Mouse (Mus musculus) left cerebral cortex, adult 6 months (tissue): ENCODE results near the gene Zfp57. TPM values are rescaled to one million over a fixed set of nuclear protein-coding genes. Genes with fewer than 3 reads are reported as not detected.

ENCODE experiments used
- long read RNA-seq, 2 experiments: library from polyadenylated mRNA; unstranded; transcript quantifications; one replicate each; pipeline ENCODE4 v2.0.0; 2019 to 2020
- polyA plus RNA-seq: library from polyadenylated mRNA; unstranded; fragments of <200 nt; fragmentation: Nextera tagmentation; gene quantifications from 2 replicates; pipeline ENCODE4 v1.2.3, GENCODE M21; 2021

Zfp57 gene
- 1.6 and 1.9 TPM in 2 replicates for polyA plus RNA-seq
- long read RNA-seq, experiment 1, partial matches to known transcripts = 1 of 4 reads
- long read RNA-seq, experiment 1, other reads (novel, unspliced or antisense) = 0 of 4 reads
- long read RNA-seq, experiment 2 = 0 reads

DNA sequence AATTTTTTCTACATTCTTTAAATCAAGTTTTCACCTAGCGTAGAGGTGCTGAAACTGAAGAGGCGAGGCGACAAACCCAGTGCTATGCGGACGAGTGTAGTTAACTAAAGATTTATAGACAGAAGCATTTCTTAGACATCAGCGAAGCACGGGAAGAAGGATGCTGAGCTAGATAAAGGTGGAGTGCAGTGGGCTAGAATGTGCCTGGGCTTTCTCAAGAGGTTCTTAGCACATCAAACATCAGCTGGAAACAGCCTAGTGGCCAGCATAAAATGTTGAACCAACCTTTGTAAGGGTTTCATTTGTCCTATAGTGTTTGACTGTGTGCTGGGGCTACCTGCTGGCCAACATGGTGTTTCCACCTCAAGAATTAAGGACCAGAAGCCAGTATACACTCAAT is at the start of gene Zfp57:
TSS of gene Zfp57 (plus strand) at position 301 of the 400 bp plus-strand sequence.

DNA sequence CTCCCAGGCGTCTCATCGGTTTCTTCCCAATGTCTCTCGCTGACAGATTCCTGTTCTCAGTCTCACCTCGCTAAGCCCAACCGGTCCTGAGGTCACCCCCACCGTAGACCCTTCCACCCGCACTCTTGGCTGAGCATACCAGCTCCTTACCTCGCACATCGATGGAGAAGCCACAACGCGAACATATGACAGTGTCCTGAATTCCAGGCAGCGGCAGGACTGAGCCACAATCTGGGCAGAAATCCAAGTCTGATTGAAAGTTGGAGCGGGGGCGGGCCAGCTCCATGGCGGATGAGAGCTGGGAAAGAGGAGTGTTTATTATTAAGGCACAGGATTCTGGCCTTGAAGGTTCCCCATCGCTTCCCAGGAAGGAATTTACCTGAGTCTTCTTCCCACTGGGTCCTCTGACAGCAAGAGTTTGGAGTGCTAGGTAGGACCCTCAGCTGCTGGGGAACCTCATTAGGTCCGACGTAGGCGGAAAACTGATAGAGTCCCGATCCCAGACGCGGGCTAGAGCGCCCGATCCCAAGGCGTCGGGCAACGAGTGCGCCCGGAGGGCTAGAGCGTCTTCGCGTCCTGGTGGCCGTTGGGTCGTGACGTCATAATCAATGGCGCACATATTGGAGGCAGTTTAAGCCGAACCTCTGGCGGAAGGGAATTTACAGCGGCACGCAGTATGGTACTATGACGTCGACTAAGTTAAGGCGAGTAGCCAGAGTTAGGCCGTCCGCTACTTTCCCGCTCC is 42.8 kb upstream of the Zfp57 start, which contains the start of the genes Znrd1 and Znrd1as:
TSS of gene Znrd1 (minus strand) at position 561 of the 745 bp plus-strand sequence.
TSS of gene Znrd1as (plus strand) at position 594 of the 745 bp plus-strand sequence.

DNA sequence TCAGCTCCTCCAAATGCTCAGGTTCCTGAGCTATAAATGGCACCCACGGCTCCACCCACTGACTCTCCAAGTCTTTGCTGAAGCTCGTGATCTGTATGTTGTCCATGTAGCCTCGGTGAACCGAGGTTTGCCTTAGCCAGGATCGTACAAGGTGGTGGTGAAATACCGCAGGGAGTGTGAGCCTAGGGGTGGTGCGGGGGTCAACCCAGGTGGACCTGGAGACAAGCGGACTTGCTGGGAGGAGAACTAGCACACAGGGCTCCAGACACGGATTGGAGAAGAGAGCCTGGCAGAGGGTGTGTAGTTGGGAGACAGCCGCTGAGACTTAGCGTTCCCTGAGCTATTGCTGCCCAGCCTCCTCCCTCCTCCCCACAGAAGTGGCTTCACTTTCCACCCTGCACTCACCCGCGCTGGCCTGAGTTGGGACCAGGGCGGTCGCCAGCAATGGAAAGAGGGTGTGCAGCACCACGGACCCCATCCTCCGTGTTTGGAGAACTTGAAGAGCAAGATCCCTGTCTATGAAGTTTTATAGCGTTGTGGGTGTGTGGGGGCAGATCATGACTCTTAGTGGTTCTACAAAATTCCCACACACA is 19.6 kb upstream of the Zfp57 start, which contains the start of gene 2410137M14Rik:
TSS of gene 2410137M14Rik (minus strand) at position 17 of the 593 bp plus-strand sequence.

DNA sequence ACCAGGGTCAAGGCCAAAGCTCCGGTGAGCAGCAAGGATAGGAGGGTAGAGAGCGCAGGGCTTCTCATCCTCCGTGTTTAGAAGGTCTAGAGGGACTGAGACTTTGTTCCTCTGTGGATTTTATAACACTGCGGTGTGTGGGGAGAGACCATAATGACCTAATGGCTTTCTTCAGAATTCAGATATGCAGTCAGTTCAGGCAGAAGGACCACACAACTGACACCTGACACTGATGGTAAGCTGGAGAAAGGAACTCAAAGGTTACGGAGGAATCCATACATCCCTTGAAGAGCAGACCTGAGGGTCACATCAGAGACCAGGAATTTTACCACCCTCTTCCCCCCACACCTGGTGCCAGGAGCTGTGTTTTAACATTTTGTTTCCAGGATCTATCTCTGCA is 11.5 kb upstream of the Zfp57 start, which contains the start of gene H2-M5:
TSS of gene H2-M5 (minus strand) at position 101 of the 400 bp plus-strand sequence.

DNA sequence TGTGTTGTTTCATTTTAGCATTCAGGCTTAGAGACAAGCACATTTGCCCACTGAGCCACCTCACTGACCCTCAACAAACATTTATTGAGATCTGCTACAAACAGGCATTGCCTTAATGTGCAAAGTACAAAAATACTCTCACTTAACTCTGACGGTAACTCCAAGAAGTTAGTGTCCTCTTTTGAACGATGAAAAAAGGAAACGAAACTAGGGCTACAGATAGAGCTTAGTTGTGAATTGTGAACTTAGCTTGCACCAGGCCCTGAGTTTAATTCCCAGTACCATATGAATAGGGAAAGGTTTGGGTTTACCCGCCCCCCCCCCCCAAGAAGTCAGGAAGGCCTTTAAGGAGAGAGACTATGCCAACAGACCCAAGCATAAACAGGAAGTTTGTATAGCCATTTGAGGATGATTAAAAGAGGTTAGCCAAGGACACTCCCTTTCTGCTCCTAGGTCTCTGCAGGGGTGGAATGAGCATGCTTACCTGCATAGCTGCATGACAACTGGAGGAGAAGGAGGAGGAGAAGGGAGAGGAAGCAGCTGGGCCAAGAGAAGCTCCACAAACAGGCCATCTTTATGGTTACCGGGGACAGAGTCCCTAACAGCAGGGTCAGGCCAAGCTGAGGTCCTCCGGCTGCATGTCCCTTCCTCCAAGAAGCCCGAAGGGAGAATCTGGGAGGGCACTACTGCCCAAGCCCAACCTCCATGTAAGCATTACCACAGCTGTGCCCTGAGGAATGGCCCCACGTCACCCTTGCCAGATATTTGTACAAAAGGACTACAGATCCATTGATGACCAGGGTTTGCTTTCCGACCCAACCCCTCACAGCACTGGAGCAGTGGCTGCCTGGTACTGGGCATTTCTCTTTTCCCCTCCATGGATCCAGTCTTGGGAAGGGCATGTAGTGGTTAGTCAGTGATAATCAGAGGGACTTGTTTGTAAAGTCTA is 21.9 kb downstream of the Zfp57 start, which contains the start of gene Mog:
TSS of gene Mog (minus strand) at position 771 of the 949 bp plus-strand sequence.

DNA sequence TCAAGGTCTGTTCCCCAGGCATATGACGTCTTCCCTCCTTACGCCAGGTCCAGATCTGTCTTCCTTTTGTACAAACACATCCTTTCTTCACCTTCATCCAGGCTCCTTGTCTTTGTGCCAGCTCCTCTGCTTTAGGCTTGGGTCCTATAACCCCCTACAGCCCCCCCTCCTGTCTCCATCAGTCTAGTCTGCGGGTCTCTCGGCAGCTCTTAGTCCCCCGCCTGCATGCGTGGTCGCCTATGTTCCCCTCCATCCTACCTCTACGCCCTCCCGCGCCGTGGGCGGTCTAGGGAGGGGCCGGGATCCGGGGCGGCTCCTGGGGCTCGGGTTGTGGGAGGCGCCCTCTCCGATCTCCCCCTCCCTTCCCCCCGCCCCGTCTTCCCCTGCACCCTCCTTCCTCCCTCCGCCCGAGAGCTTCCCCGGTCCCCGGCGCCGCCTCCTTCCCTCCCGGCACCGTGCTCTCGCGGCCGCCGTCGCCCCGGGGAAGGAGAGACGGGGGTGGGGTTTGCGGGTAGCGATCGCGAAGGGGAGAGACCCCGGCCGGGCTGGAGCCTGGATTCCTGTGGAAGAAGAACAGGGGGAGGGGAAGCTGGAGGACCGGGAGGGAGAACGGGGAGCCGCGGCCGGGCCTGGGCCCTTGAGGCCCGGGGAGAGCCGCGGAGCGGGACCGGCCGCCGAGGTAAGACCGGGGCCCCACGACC is 44.8 kb downstream of the Zfp57 start, which contains the start of gene Gabbr1:
TSS of gene Gabbr1 (plus strand) at position 356 of the 701 bp plus-strand sequence.

Other genes starting within 250 kb of the Zfp57 start
- not detected in 2 replicates for gene H2-M10.5, start 228.3 kb upstream of the Zfp57 start, polyA plus RNA-seq
- not detected in 2 replicates for gene H2-M10.6, start 189.0 kb upstream of the Zfp57 start, polyA plus RNA-seq
- gene Trim26, start 164.0 kb upstream of the Zfp57 start, polyA plus RNA-seq = 11.3 and 14.1 TPM in 2 replicates
- not detected in 2 replicates for gene Trim15, start 134.0 kb upstream of the Zfp57 start, polyA plus RNA-seq
- not detected in 2 replicates for gene Trim10, start 131.6 kb upstream of the Zfp57 start, polyA plus RNA-seq
- gene Trim40, start 111.0 kb upstream of the Zfp57 start, polyA plus RNA-seq = 0.08 and 0.12 TPM in 2 replicates
- not detected in 2 replicates for gene Trim31, start 103.0 kb upstream of the Zfp57 start, polyA plus RNA-seq
- 6.4 and 8.9 TPM in 2 replicates for gene Rnf39, start 58.2 kb upstream of the Zfp57 start, polyA plus RNA-seq
- gene Ppp1r11, start 49.4 kb upstream of the Zfp57 start, polyA plus RNA-seq = 228 and 260 TPM in 2 replicates
- gene Znrd1, start 42.6 kb upstream of the Zfp57 start, polyA plus RNA-seq = 74.8 and 82.8 TPM in 2 replicates
- 5.4 and 6.6 TPM in 2 replicates for gene Znrd1as, start 42.6 kb upstream of the Zfp57 start, polyA plus RNA-seq
- 0.32 and 0.35 TPM in 2 replicates for gene 2410137M14Rik, start 19.9 kb upstream of the Zfp57 start, polyA plus RNA-seq
- gene H2-M5, start 11.6 kb upstream of the Zfp57 start, polyA plus RNA-seq = 0.13 and 0.44 TPM in 2 replicates
- 88.6 and 118 TPM in 2 replicates for gene Mog, start 22.2 kb downstream of the Zfp57 start, polyA plus RNA-seq
- gene Gabbr1, start 44.8 kb downstream of the Zfp57 start, polyA plus RNA-seq = 57.4 and 138 TPM in 2 replicates
- not detected in 2 replicates for gene Olfr90, start 87.3 kb downstream of the Zfp57 start, polyA plus RNA-seq
- not detected in 2 replicates for gene Olfr91, start 97.1 kb downstream of the Zfp57 start, polyA plus RNA-seq
- not detected in 2 replicates for gene Olfr92, start 118.9 kb downstream of the Zfp57 start, polyA plus RNA-seq
- gene Olfr93, start 160.3 kb downstream of the Zfp57 start, polyA plus RNA-seq = not detected in 2 replicates
- gene Ubd, start 192.7 kb downstream of the Zfp57 start, polyA plus RNA-seq = not detected in 2 replicates
- gene Olfr94, start 199.8 kb downstream of the Zfp57 start, polyA plus RNA-seq = not detected in 2 replicates
- not detected in 2 replicates for gene Olfr95, start 212.0 kb downstream of the Zfp57 start, polyA plus RNA-seq
- not detected in 2 replicates for gene Olfr96, start 219.0 kb downstream of the Zfp57 start, polyA plus RNA-seq
- gene Olfr97, start 236.2 kb downstream of the Zfp57 start, polyA plus RNA-seq = not detected in 2 replicates